Mouse (Mus musculus): ENCODE results near the gene Fto. TPM values are rescaled to one million over a fixed set of nuclear protein-coding genes. Genes with fewer than 3 reads are reported as not detected.

The Fto gene
- polyA plus RNA-seq, 1 experiment from 2014 or later = 16.4 TPM

DNA sequence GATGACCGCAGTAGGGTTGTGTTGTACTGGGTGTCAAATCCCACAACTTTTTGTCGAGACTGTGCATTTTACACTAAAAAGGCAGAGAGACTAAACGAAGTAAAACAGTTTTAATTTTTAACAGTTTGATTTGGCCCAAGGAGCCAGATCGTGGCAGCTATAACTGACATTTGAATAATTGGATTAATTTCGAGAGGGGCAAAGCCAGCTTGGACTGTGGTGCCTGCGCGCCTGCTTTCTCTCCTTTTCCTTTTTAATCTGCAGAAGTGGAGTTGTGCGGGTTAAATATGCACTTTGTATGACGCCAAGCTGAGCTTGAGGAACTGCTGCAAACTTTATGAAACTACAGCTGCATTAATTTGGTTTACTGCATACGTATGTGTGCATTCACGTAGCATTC, 239.3 kb downstream of the Fto start:
- DNase-seq (no peak), ATAC-seq (ENCODE audit: low read depth) (no peak)
- H3K27ac ChIP-seq = no peak overlapping the region
- no peak overlapping the region for H3K4me3 ChIP-seq (replicated peaks)
- no peak overlapping the region for H3K4me2 ChIP-seq
- no peak overlapping the region for H3K9ac ChIP-seq
- no peaks in the 10 kb centered on the region for H3K4me1 ChIP-seq (replicated peaks)
- 83% methylated on average over 11 of the region's 11 CpGs for WGBS (ENCODE audit: insufficient replicate concordance)
- no peaks in the 10 kb centered on the region; the same call in 1 of the 2 replicates for H3K36me3 ChIP-seq
- no peaks in the 10 kb centered on the region for H3K9me3 ChIP-seq (replicated peaks)
- no peaks in the 10 kb centered on the region for H3K27me3 ChIP-seq

GRCm38 (mm10) chr8:91553387-91553786, 240.1 kb downstream of the Fto start:
- DNase-seq = no peak
- H3K4me1 ChIP-seq (replicated peaks) = no peaks in the 10 kb centered on the region

DNA sequence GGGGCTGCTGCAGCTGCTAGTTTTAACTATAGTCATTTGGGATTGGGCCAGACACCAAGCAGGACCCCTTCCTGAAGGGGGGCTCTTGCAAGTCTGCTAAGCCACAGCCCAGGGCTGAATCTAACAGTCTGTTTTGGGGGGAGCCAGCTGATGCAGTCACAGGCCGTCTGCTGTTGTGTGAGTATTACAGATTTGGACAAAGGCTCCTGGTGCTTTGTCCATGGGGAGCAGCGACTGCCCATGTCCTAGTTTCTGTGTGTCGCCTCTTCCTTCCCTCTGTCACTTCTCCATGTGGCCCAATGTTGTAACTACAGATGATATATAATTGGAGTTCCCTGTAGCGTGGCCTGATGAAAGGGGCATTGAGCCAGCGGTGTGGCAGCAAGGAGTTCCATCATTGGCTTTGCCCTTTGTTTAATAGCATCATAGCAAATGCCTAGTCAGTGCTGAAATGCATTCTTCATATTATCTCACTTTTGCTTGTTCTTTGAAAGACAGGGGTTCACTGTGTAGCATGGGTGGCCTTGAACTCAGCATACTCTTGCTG, 243.8 kb downstream of the Fto start:
- H3K4me1 ChIP-seq (replicated peaks) = 0 out of 2 replicates have a peak, but pooled peaks cover under 1% of the 10 kb centered on the region
- ATAC-seq (ENCODE audit: low read depth) (no peak), DNase-seq (no peak)
- no peak overlapping the region for H3K27ac ChIP-seq
- WGBS (ENCODE audit: insufficient replicate concordance) = 66% methylated on average over 5 of the region's 5 CpGs
- no peaks in the 10 kb centered on the region for H3K36me3 ChIP-seq
- H3K27me3 ChIP-seq = no peaks in the 10 kb centered on the region
- no peak overlapping the region for H3K4me3 ChIP-seq (replicated peaks)
- H3K9me3 ChIP-seq (replicated peaks) = no peaks in the 10 kb centered on the region
- no peak overlapping the region for H3K4me2 ChIP-seq
- no peak overlapping the region for H3K9ac ChIP-seq

More at GRCm38 (mm10) chr8:91553387-91553786, 240.1 kb downstream of the Fto start:
- 62% methylated on average over 5 of the region's 5 CpGs for WGBS (ENCODE audit: insufficient replicate concordance)
- no peaks in the 10 kb centered on the region for H3K27me3 ChIP-seq
- H3K9me3 ChIP-seq (replicated peaks) = no peaks in the 10 kb centered on the region
- no peak overlapping the region for H3K9ac ChIP-seq
- no peak overlapping the region for H3K4me2 ChIP-seq
- no peak overlapping the region for H3K4me3 ChIP-seq (replicated peaks)
- H3K27ac ChIP-seq = no peak overlapping the region
- H3K36me3 ChIP-seq = no peaks in the 10 kb centered on the region; the same call in 1 of the 2 replicates
- ATAC-seq (ENCODE audit: low read depth) = no peak

DNA sequence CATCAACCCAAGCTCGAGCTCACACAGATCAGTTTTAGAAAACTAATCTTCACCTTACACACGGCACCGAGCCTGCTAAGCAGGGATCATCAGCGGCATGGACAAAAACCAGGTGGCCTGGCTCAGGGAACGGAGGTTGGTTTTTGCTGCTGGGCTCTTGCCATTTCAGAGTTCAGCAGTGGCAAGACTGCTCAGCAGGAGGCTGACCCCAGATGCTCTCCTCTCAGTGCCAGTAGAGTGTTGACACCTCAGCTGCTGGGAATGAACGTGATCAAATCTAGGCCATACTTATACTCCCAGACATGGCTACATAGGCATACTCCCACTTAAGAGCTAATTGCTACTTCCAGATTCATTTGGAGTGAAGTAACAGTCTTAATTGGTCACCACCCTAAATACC, 245.1 kb downstream of the Fto start:
- Histone ChIP-seq H3K27ac (no peak overlapping the region), H3K9ac (no peak overlapping the region), H3K4me3 (replicated peaks) (no peak overlapping the region), H3K9me3 (replicated peaks) (no peaks in the 10 kb centered on the region), H3K4me1 (replicated peaks) (peaks cover 11% of the 10 kb centered on the region), H3K36me3 (no peaks in the 10 kb centered on the region), H3K4me2 (no peak overlapping the region), H3K27me3 (no peaks in the 10 kb centered on the region)
- DNase-seq (no peak), ATAC-seq (ENCODE audit: low read depth) (no peak)
- 75% methylated on average over 6 of the region's 6 CpGs for WGBS (ENCODE audit: insufficient replicate concordance)

DNA sequence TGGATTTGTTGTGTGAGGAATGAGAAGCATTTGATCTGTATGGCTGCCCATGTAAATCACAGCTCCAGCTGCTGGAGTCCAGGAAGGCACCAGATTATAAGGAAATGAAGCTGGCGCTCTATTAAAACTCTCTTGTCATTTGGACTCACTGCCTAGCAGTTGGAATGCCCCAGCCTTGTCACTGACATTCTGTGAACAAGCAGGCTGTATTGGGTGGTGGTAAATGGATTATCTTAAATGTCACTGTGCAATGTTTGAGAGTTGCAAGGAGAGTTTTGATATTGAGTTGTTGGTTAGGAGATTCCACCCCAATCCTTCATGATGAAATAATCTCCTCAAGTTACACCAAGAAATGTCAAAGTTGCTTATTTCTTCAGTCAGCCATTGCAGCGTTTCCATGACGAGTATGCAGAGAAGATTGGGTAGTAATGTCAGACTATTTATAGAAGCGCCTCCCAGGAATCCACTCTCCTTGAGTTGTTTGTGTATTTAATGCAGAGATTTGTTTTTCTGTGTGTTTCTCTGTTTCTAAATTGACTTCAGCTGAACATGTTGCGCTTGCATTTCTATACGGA, 246.8 kb downstream of the Fto start:
- peaks cover 11% of the 10 kb centered on the region for H3K4me1 ChIP-seq (replicated peaks)
- DNase-seq = no peak
- ATAC-seq (ENCODE audit: low read depth) = no peak
- H3K4me2 ChIP-seq = no peak overlapping the region
- H3K36me3 ChIP-seq = no peaks in the 10 kb centered on the region
- 74% methylated on average over 6 of the region's 6 CpGs for WGBS (ENCODE audit: insufficient replicate concordance)
- no peaks in the 10 kb centered on the region for H3K9me3 ChIP-seq (replicated peaks)
- no peak overlapping the region for H3K4me3 ChIP-seq (replicated peaks)
- no peak overlapping the region for H3K27ac ChIP-seq
- no peaks in the 10 kb centered on the region for H3K27me3 ChIP-seq
- no peak overlapping the region for H3K9ac ChIP-seq

GRCm38 (mm10) chr8:91561241-91561640, 247.9 kb downstream of the Fto start:
- Histone ChIP-seq H3K4me1 (replicated peaks) (peaks cover 23% of the 10 kb centered on the region), H3K9ac (no peak overlapping the region), H3K4me2 (no peak overlapping the region), H3K9me3 (replicated peaks) (no peaks in the 10 kb centered on the region), H3K36me3 (no peaks in the 10 kb centered on the region), H3K27ac (no peak overlapping the region), H3K4me3 (replicated peaks) (no peak overlapping the region), H3K27me3 (no peaks in the 10 kb centered on the region)
- no peak for ATAC-seq (ENCODE audit: low read depth)
- no peak for DNase-seq
- 77% methylated on average over 4 of the region's 4 CpGs for WGBS (ENCODE audit: insufficient replicate concordance)

- H3K4me1 ChIP-seq (replicated peaks) = peaks cover 26% of the 10 kb centered on the region
- no peak overlapping the region for H3K9ac ChIP-seq
- no peaks in the 10 kb centered on the region for H3K27me3 ChIP-seq
- H3K4me3 ChIP-seq (replicated peaks) = no peak overlapping the region
- H3K4me2 ChIP-seq = no peak overlapping the region
- 55% methylated on average over 7 of the region's 7 CpGs for WGBS (ENCODE audit: insufficient replicate concordance)
- DNase-seq (no peak), ATAC-seq (ENCODE audit: low read depth) (no peak)
- H3K27ac ChIP-seq = no peak overlapping the region
- H3K36me3 ChIP-seq = no peaks in the 10 kb centered on the region
- no peaks in the 10 kb centered on the region for H3K9me3 ChIP-seq (replicated peaks)
Measured at GRCm38 (mm10) chr8:91562600-91562999, 249.3 kb downstream of the Fto start.

DNA sequence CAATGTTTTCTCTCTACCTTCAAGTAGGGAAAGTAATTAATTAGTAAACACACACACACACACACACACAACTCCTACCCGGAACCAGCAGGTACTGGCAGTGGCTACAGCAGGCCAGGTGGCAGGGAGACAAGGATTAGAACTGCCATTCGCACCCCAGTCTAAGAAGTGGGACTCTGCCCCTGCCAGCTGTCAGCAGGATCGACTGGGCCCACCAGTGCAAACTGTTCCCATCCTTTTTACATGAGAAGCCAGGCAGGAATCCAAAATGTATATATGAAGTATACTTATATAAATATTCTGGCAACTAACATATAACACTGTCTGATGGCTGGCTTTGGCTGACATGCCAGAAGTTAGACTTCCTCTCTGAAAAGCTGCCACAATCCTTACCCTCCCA, 250.0 kb downstream of the Fto start:
- Histone ChIP-seq H3K9ac (no peak overlapping the region), H3K4me2 (no peak overlapping the region), H3K27ac (no peak overlapping the region), H3K36me3 (no peaks in the 10 kb centered on the region), H3K4me3 (replicated peaks) (no peak overlapping the region), H3K9me3 (replicated peaks) (no peaks in the 10 kb centered on the region), H3K4me1 (replicated peaks) (peaks cover 26% of the 10 kb centered on the region), H3K27me3 (no peaks in the 10 kb centered on the region)
- ATAC-seq (ENCODE audit: low read depth) = no peak
- WGBS (ENCODE audit: insufficient replicate concordance) = 59% methylated on average over 3 of the region's 3 CpGs
- DNase-seq = no peak

GRCm38 (mm10) chr8:91565869-91566502, 252.7 kb downstream of the Fto start:
- WGBS (ENCODE audit: insufficient replicate concordance) = 17% methylated on average over 12 of the region's 12 CpGs

GRCm38 (mm10) chr8:91566503-91566869, 253.2 kb downstream of the Fto start:
- H3K4me1 ChIP-seq (replicated peaks) = peaks cover 36% of the 10 kb centered on the region
- DNase-seq (no peak), ATAC-seq (ENCODE audit: low read depth) (no peak)
- no peak overlapping the region for H3K4me2 ChIP-seq
- no peaks in the 10 kb centered on the region for H3K9me3 ChIP-seq (replicated peaks)
- no peak overlapping the region for H3K9ac ChIP-seq
- no peaks in the 10 kb centered on the region for H3K27me3 ChIP-seq
- H3K27ac ChIP-seq = no peak overlapping the region
- H3K4me3 ChIP-seq (replicated peaks) = no peak overlapping the region
- WGBS (ENCODE audit: insufficient replicate concordance) = 65% methylated on average over 2 of the region's 2 CpGs
- no peaks in the 10 kb centered on the region for H3K36me3 ChIP-seq

More at GRCm38 (mm10) chr8:91565869-91566502, 252.7 kb downstream of the Fto start:
- Histone ChIP-seq H3K4me1 (replicated peaks) (peaks cover 36% of the 10 kb centered on the region), H3K4me2 (no peak overlapping the region), H3K9ac (no peak overlapping the region), H3K27me3 (no peaks in the 10 kb centered on the region), H3K36me3 (no peaks in the 10 kb centered on the region), H3K9me3 (replicated peaks) (no peaks in the 10 kb centered on the region), H3K27ac (no peak overlapping the region), H3K4me3 (replicated peaks) (no peak overlapping the region)
- DNase-seq (no peak), ATAC-seq (ENCODE audit: low read depth) (no peak)

DNA sequence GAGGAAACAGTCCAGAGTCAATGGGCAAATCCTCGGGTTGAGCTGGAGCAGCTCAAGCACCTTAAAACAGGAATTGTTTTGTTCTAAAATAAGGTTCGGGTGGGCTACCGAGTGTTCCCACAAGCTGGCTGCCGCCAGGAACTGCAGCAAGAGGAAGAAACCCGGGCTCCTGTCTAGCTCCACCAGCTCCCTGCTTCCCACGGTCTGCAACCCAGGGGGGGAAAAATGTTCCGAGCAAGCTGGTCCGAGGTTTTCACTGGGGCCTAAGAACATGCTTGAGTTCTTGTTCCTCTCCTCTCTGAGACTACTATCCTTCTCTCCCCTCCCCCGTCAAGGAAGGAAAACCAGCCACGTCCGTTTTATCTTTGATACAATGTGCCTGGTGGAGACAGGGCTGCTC, 256.5 kb downstream of the Fto start:
- H3K27ac ChIP-seq = no peak overlapping the region
- H3K9me3 ChIP-seq (replicated peaks) = no peaks in the 10 kb centered on the region
- H3K4me3 ChIP-seq (replicated peaks) = no peak overlapping the region
- peaks cover 25% of the 10 kb centered on the region for H3K4me1 ChIP-seq (replicated peaks)
- DNase-seq = no peak
- H3K9ac ChIP-seq = no peak overlapping the region
- H3K4me2 ChIP-seq = peak overlapping the region; percentile 23; the same call in 1 of the 2 replicates
- H3K27me3 ChIP-seq = no peaks in the 10 kb centered on the region
- no peaks in the 10 kb centered on the region for H3K36me3 ChIP-seq
- WGBS (ENCODE audit: insufficient replicate concordance) = 11% methylated on average over 11 of the region's 11 CpGs
- ATAC-seq (ENCODE audit: low read depth) = no peak

DNA sequence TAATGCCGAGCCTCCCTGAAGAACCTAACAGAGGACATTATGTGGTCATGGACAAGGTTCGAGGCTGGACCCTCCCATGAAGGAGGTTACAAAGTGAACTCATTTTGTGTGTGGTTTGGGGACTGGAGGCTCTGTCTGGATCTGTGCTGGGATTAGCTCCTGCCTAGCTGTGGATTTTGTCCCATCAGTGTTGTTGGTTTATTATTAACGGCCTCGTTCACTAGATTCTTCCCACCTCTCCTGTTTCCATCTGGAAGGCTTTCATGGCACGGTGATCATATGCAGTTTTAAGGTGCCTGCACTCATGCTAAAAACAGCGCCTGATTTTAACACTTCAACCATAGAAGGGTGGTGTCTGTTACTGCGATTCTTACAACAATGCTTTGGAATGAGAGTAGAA, 257.5 kb downstream of the Fto start:
- Histone ChIP-seq H3K9ac (no peak overlapping the region), H3K4me2 (no peak overlapping the region), H3K9me3 (replicated peaks) (no peaks in the 10 kb centered on the region), H3K4me1 (replicated peaks) (peaks cover 18% of the 10 kb centered on the region), H3K36me3 (no peaks in the 10 kb centered on the region), H3K27me3 (no peaks in the 10 kb centered on the region), H3K4me3 (replicated peaks) (no peak overlapping the region), H3K27ac (no peak overlapping the region)
- 75% methylated on average over 7 of the region's 7 CpGs for WGBS (ENCODE audit: insufficient replicate concordance)
- DNase-seq (no peak), ATAC-seq (ENCODE audit: low read depth) (no peak)

Data from liver, embryonic 13.5 days (tissue).